9 mouse cellular contexts compared by ENCODE assay signal in genomic region chr7:127121061-127121910, GRCm38 (mm10). TPM values are rescaled to one million over a fixed set of nuclear protein-coding genes. Genes with fewer than 3 reads are reported as not detected.
A peak's percentile ranks its signal among the peaks of the same experiment; 100 is the strongest.
DNase-seq lines count a peak whose midpoint lies in the region; ATAC-seq lines count a peak whose summit lies in the region.
"Had no signal": no experiment of that assay in that cellular context is flagged by ENCODE, and none has a peak within 500 bp of the region (broad histone marks: within the 10 kb centered on the region; RNA-seq: fewer than 3 reads in every experiment).

No protein-coding gene starts in this region.

- ATAC-seq in forebrain, embryonic 14.5 days: no peak
- ATAC-seq in midbrain, embryonic 12.5 days (ENCODE audit: low FRiP score, low read depth): no peak
- ATAC-seq in midbrain, embryonic 15.5 days (replicated peaks): no peak
- ATAC-seq in limb, embryonic 12.5 days (ENCODE audit: insufficient number of reproducible peaks, insufficient read depth, low FRiP score, low TSS enrichment, low read depth): no peak

- 6% methylated on average over 21 of the region's 21 CpGs for WGBS in forebrain, embryonic 10.5 days
- 6% methylated on average over 21 of the region's 21 CpGs for WGBS in forebrain, embryonic 14.5 days
- WGBS in midbrain, embryonic 12.5 days: 4% methylated on average over 21 of the region's 21 CpGs
- 7% methylated on average over 21 of the region's 21 CpGs for WGBS in midbrain, embryonic 15.5 days
- WGBS in limb, embryonic 12.5 days: 10% methylated on average over 21 of the region's 21 CpGs

- H3K4me3 ChIP-seq in forebrain, embryonic 10.5 days: peak overlapping the region; percentile 42
- no peak overlapping the region for H3K4me3 ChIP-seq in forebrain, embryonic 14.5 days (ENCODE audit: low read depth, low read length)
- peak overlapping the region; percentile 20; the same call in 1 of the 2 replicates for H3K4me3 ChIP-seq in midbrain, embryonic 12.5 days
- no peak overlapping the region for H3K4me3 ChIP-seq in midbrain, embryonic 15.5 days
- 0 out of 2 replicates have a peak overlapping the region, but pooled peaks have one; percentile 13 for H3K4me3 ChIP-seq in limb, embryonic 12.5 days (replicated peaks)

- H3K4me1 ChIP-seq in forebrain, embryonic 10.5 days: peaks cover 48% of the 10 kb centered on the region
- no peaks in the 10 kb centered on the region for H3K4me1 ChIP-seq in forebrain, embryonic 14.5 days (ENCODE audit: control insufficient read depth, insufficient read depth, low read length)
- H3K4me1 ChIP-seq in midbrain, embryonic 12.5 days: peaks cover 13% of the 10 kb centered on the region
- H3K4me1 ChIP-seq in midbrain, embryonic 15.5 days: 0 out of 2 replicates have a peak, but pooled peaks cover 5% of the 10 kb centered on the region
- H3K4me1 ChIP-seq in limb, embryonic 12.5 days (replicated peaks): peaks cover 19% of the 10 kb centered on the region

- peaks cover 37% of the 10 kb centered on the region for H3K27me3 ChIP-seq in forebrain, embryonic 10.5 days (ENCODE audit: poor library complexity, severe bottlenecking)
- H3K27me3 ChIP-seq in forebrain, embryonic 14.5 days (replicated peaks; ENCODE audit: control insufficient read depth, insufficient read depth, low read length): no peaks in the 10 kb centered on the region
- H3K27me3 ChIP-seq in midbrain, embryonic 12.5 days: peaks cover 46% of the 10 kb centered on the region
- peaks cover 24% of the 10 kb centered on the region for H3K27me3 ChIP-seq in midbrain, embryonic 15.5 days (replicated peaks)
- peaks cover 44% of the 10 kb centered on the region for H3K27me3 ChIP-seq in limb, embryonic 12.5 days

- H3K36me3 ChIP-seq in forebrain, embryonic 10.5 days (replicated peaks): no peaks in the 10 kb centered on the region
- no peaks in the 10 kb centered on the region for H3K36me3 ChIP-seq in forebrain, embryonic 14.5 days (ENCODE audit: control insufficient read depth, insufficient read depth, low read length)
- H3K36me3 ChIP-seq in midbrain, embryonic 12.5 days: no peaks in the 10 kb centered on the region
- H3K36me3 ChIP-seq in midbrain, embryonic 15.5 days (replicated peaks): no peaks in the 10 kb centered on the region
- no peaks in the 10 kb centered on the region for H3K36me3 ChIP-seq in limb, embryonic 12.5 days

- H3K4me2 ChIP-seq in forebrain, embryonic 14.5 days (ENCODE audit: low read length): no peak overlapping the region
- peak overlapping the region; percentile 34 for H3K4me2 ChIP-seq in midbrain, embryonic 12.5 days (replicated peaks)
- H3K4me2 ChIP-seq in midbrain, embryonic 15.5 days: no peak overlapping the region
- H3K4me2 ChIP-seq in limb, embryonic 12.5 days: peak overlapping the region; percentile 24

- peak; percentile 33 for DNase-seq in forebrain, embryonic 10.5 days (ENCODE audit: extremely low spot score, low spot score)
- no peak for DNase-seq in forebrain, embryonic 14.5 days (ENCODE audit: low spot score)
- DNase-seq in left cerebral cortex, adult 11 months (ENCODE audit: low spot score): no peak
- no peak for DNase-seq in cerebellum, postnatal 25 days
- DNase-seq in right cerebral cortex, postnatal 10 days (ENCODE audit: low spot score in 2 of 2): no peak
- DNase-seq: thymus, postnatal 25 days had no signal

- H3K27ac ChIP-seq in forebrain, embryonic 10.5 days: peak overlapping the region; percentile 78
- no peak overlapping the region for H3K27ac ChIP-seq in forebrain, embryonic 14.5 days (ENCODE audit: low read depth, low read length)
- H3K27ac ChIP-seq in midbrain, embryonic 12.5 days (replicated peaks): no peak overlapping the region
- H3K27ac ChIP-seq in midbrain, embryonic 15.5 days: no peak overlapping the region
- no peak overlapping the region for H3K27ac ChIP-seq in limb, embryonic 12.5 days

- H3K9me3 ChIP-seq in forebrain, embryonic 10.5 days: peaks cover 6% of the 10 kb centered on the region
- peaks cover 5% of the 10 kb centered on the region; the same call in 1 of the 2 replicates for H3K9me3 ChIP-seq in forebrain, embryonic 14.5 days (replicated peaks; ENCODE audit: control insufficient read depth, low read length)
- no peaks in the 10 kb centered on the region for H3K9me3 ChIP-seq in midbrain, embryonic 12.5 days
- H3K9me3 ChIP-seq in midbrain, embryonic 15.5 days: no peaks in the 10 kb centered on the region; the same call in 1 of the 2 replicates
- 0 out of 2 replicates have a peak, but pooled peaks cover 9% of the 10 kb centered on the region for H3K9me3 ChIP-seq in limb, embryonic 12.5 days

- H3K9ac ChIP-seq in forebrain, embryonic 14.5 days (ENCODE audit: low read length): no peak overlapping the region
- H3K9ac ChIP-seq in midbrain, embryonic 12.5 days (replicated peaks): peak overlapping the region; percentile 39; the same call in 1 of the 2 replicates
- H3K9ac ChIP-seq in midbrain, embryonic 15.5 days: no peak overlapping the region
- no peak overlapping the region for H3K9ac ChIP-seq in limb, embryonic 12.5 days (replicated peaks)

RNA-seq across cellular contexts. Expression of gene Qprt, which starts 0.7 kb away (rescaled TPM):
- 11.3 and 12.3 TPM in 2 replicates for polyA plus RNA-seq in forebrain, embryonic 10.5 days (2016; fragmentation: Nextera tagmentation; extraction: Ambion mirVana)
- polyA plus RNA-seq in forebrain, embryonic 14.5 days (2014; fragmentation: Nextera tagmentation; extraction: Ambion mirVana): 0.66 and 0.91 TPM in 2 replicates
- polyA plus RNA-seq in midbrain, embryonic 12.5 days (2016; fragmentation: Nextera tagmentation; extraction: Ambion mirVana): 2.5 and 4.2 TPM in 2 replicates
- 0.76 and 0.83 TPM in 2 replicates for polyA plus RNA-seq in midbrain, embryonic 15.5 days (2015; fragmentation: Nextera tagmentation; extraction: Ambion mirVana)
- 1.3 and 1.7 TPM in 2 replicates for polyA plus RNA-seq in limb, embryonic 12.5 days (2016; fragmentation: Nextera tagmentation; extraction: Ambion mirVana)

RNA-seq across cellular contexts. Expression of gene Spn, which starts 16.3 kb away (rescaled TPM):
- polyA plus RNA-seq in forebrain, embryonic 10.5 days (2016; fragmentation: Nextera tagmentation; extraction: Ambion mirVana): 0.07 and 0.10 TPM in 2 replicates
- polyA plus RNA-seq in forebrain, embryonic 14.5 days (2014; fragmentation: Nextera tagmentation; extraction: Ambion mirVana): not detected in 2 replicates
- polyA plus RNA-seq in midbrain, embryonic 12.5 days (2016; fragmentation: Nextera tagmentation; extraction: Ambion mirVana): 0.10 and 0.13 TPM in 2 replicates
- polyA plus RNA-seq in midbrain, embryonic 15.5 days (2015; fragmentation: Nextera tagmentation; extraction: Ambion mirVana): 0.04 TPM in 1 of 2 replicates, not detected in the other
- polyA plus RNA-seq in limb, embryonic 12.5 days (2016; fragmentation: Nextera tagmentation; extraction: Ambion mirVana): 0.26 TPM in 1 of 2 replicates, not detected in the other

RNA-seq across cellular contexts. Expression of gene AI467606, which starts 30.1 kb away (rescaled TPM):
- 0.74 TPM in 2 replicates for polyA plus RNA-seq in forebrain, embryonic 10.5 days (2016; fragmentation: Nextera tagmentation; extraction: Ambion mirVana)
- 1.5 and 2.2 TPM in 2 replicates for polyA plus RNA-seq in forebrain, embryonic 14.5 days (2014; fragmentation: Nextera tagmentation; extraction: Ambion mirVana)
- polyA plus RNA-seq in midbrain, embryonic 12.5 days (2016; fragmentation: Nextera tagmentation; extraction: Ambion mirVana): 1.1 and 1.5 TPM in 2 replicates
- polyA plus RNA-seq in midbrain, embryonic 15.5 days (2015; fragmentation: Nextera tagmentation; extraction: Ambion mirVana): 1.9 and 2.3 TPM in 2 replicates
- polyA plus RNA-seq in limb, embryonic 12.5 days (2016; fragmentation: Nextera tagmentation; extraction: Ambion mirVana): 1.4 and 1.8 TPM in 2 replicates

RNA-seq across cellular contexts. Expression of gene Zg16, which starts 34.2 kb away (rescaled TPM):
- not detected in 2 replicates for polyA plus RNA-seq in forebrain, embryonic 10.5 days (2016; fragmentation: Nextera tagmentation; extraction: Ambion mirVana)
- polyA plus RNA-seq in forebrain, embryonic 14.5 days (2014; fragmentation: Nextera tagmentation; extraction: Ambion mirVana): not detected in 2 replicates
- not detected in 2 replicates for polyA plus RNA-seq in midbrain, embryonic 12.5 days (2016; fragmentation: Nextera tagmentation; extraction: Ambion mirVana)
- polyA plus RNA-seq in midbrain, embryonic 15.5 days (2015; fragmentation: Nextera tagmentation; extraction: Ambion mirVana): not detected in 2 replicates
- not detected in 2 replicates for polyA plus RNA-seq in limb, embryonic 12.5 days (2016; fragmentation: Nextera tagmentation; extraction: Ambion mirVana)

Comparison
In these comparisons a context has a peak if more than half of its experiments do, and no peak if none do; other contexts are left out.
1. H3K4me3 ChIP-seq: peak in forebrain, embryonic 10.5 days (single experiment), midbrain, embryonic 12.5 days (single experiment) and limb, embryonic 12.5 days (single experiment); none in forebrain, embryonic 14.5 days (single experiment) and midbrain, embryonic 15.5 days (single experiment).
2. H3K4me2 ChIP-seq: peak in midbrain, embryonic 12.5 days (single experiment) and limb, embryonic 12.5 days (single experiment); none in forebrain, embryonic 14.5 days (single experiment) and midbrain, embryonic 15.5 days (single experiment).